Mouse (Mus musculus) heart, adult 2 months (tissue): ENCODE results near the gene Mlkl. TPM values are rescaled to one million over a fixed set of nuclear protein-coding genes. Genes with fewer than 3 reads are reported as not detected.

Experiments
- DNase-seq, 2 experiments: peaks; one replicate each; pipeline ENCODE4 v3.0.0; 2021
- H3K27ac ChIP-seq: fragments of 200-600 bp; 2 replicates; pipeline ENCODE4 v1.8.1; 2022
- H3K27me3 ChIP-seq: fragments of 200-500 bp; 2 replicates; pipeline ENCODE4 v1.6.1; 2012; ENCODE audit warnings: mild to moderate bottlenecking, low read length, inconsistent platforms, mixed read lengths; ENCODE audit not compliant: control insufficient read depth, insufficient read depth
- H3K36me3 ChIP-seq: fragments of 200-500 bp; 2 replicates; pipeline ENCODE4 v1.6.1; 2012; ENCODE audit warnings: low read length, inconsistent platforms; ENCODE audit not compliant: control insufficient read depth, insufficient read depth
- H3K4me1 ChIP-seq: fragments of 200-500 bp; 2 replicates; pipeline ENCODE4 v1.6.1; 2011; ENCODE audit warnings: low read length; ENCODE audit not compliant: control insufficient read depth, insufficient read depth
- H3K4me3 ChIP-seq: fragments of 200-600 bp; 2 replicates; pipeline ENCODE4 v1.8.1; 2022
- H3K79me2 ChIP-seq: fragments of 200-500 bp; replicated peaks from 2 replicates; pipeline ENCODE4 v1.6.1; 2012; ENCODE audit warnings: mild to moderate bottlenecking, inconsistent platforms, low read length, moderate library complexity, mixed read lengths; ENCODE audit not compliant: control insufficient read depth, insufficient read depth
- H3K9ac ChIP-seq: fragments of 200-500 bp; 2 replicates; pipeline ENCODE4 v1.6.1; 2012; ENCODE audit warnings: low read depth, mild to moderate bottlenecking, control low read depth, inconsistent platforms, low read length, mixed read lengths
- CTCF ChIP-seq: fragments of 200-600 bp; IDR thresholded peaks from 2 replicates; pipeline ENCODE4 v1.8.1; 2022; ENCODE audit warnings: antibody characterized with exemption, mild to moderate bottlenecking, moderate library complexity
- EP300 ChIP-seq: fragments of 200-500 bp; IDR thresholded peaks from 2 replicates; pipeline ENCODE4 v1.6.1; 2011; ENCODE audit warnings: low read depth, low read length, control low read depth; ENCODE audit not compliant: insufficient read depth
- POLR2A ChIP-seq: fragments of 200-500 bp; IDR thresholded peaks from 2 replicates; pipeline ENCODE4 v1.6.1; 2011; ENCODE audit warnings: mild to moderate bottlenecking, low read depth, low read length, control low read depth; ENCODE audit not compliant: insufficient read depth
- WGBS: fragments of 180-500 bp; shearing (Covaris S2); methylation state at CpG from one replicate; pipeline ENCODE4 v1.1.7; 2018; 5-methylcytosine and 5-hydroxymethylcytosine counted together
- intact Hi-C: fragments of 180-260 bp; cut with DNase I; formaldehyde crosslinking; loops from one replicate; pipeline ENCODE4 v1.15.1; 2025
- polyA plus RNA-seq: library from polyadenylated mRNA; depleted of rRNA; stranded (reverse); fragments of >200 nt; gene quantifications from 2 replicates; pipeline ENCODE4 v1.2.3, GENCODE M21; 2012
- total RNA-seq, 2 experiments: library from RNA; stranded (reverse); gene quantifications; 2 replicates each; pipeline ENCODE4 v1.2.3; 2021

Gene Mlkl
- total and polyA plus RNA-seq, 3 experiments, result 1.1 to 2.8 (median 2.8) TPM

- H3K27me3 ChIP-seq, result no peaks in the 10 kb centered on the region; the same call in 1 of the 2 replicates
Measured at GRCm38 (mm10) chr8:111353497-111353896, 15.5 kb upstream of the Mlkl start.

GRCm38 (mm10) chr8:111352289-111352688 lies 14.3 kb upstream of the Mlkl start:
- Histone ChIP-seq H3K27ac (no peak overlapping the region), H3K9ac (no peak overlapping the region), H3K36me3 (no peaks in the 10 kb centered on the region), H3K79me2 (no peaks in the 10 kb centered on the region), H3K4me3 (no peak overlapping the region), H3K27me3 (no peaks in the 10 kb centered on the region; the same call in 1 of the 2 replicates), H3K4me1 (no peaks in the 10 kb centered on the region)
- WGBS, result 80% methylated on average over 5 of the region's 5 CpGs
- TF ChIP-seq EP300 (no peak), POLR2A (no peak), CTCF (no peak)
- intact Hi-C loops, result no loop called here
- DNase-seq, result no peak

More at GRCm38 (mm10) chr8:111353497-111353896, 15.5 kb upstream of the Mlkl start:
- no peaks in the 10 kb centered on the region for H3K36me3 ChIP-seq
- no peak for TF ChIP-seq CTCF
- no peak for TF ChIP-seq POLR2A
- TF ChIP-seq EP300, result no peak
- intact Hi-C loops, result no loop called here
- no peaks in the 10 kb centered on the region for H3K79me2 ChIP-seq
- no peak overlapping the region for H3K9ac ChIP-seq
- WGBS, result 79% methylated on average over 9 of the region's 9 CpGs
- no peak overlapping the region for H3K27ac ChIP-seq
- DNase-seq, result no peak
- no peaks in the 10 kb centered on the region for H3K4me1 ChIP-seq
- no peak overlapping the region for H3K4me3 ChIP-seq

GRCm38 (mm10) chr8:111350577-111350976 lies 12.6 kb upstream of the Mlkl start:
- DNase-seq, result no peak
- no peak overlapping the region for H3K9ac ChIP-seq
- 86% methylated on average over 6 of the region's 6 CpGs for WGBS
- H3K79me2 ChIP-seq, result no peaks in the 10 kb centered on the region
- no peak overlapping the region for H3K4me3 ChIP-seq
- TF ChIP-seq CTCF (no peak), EP300 (no peak), POLR2A (no peak)
- H3K4me1 ChIP-seq, result no peaks in the 10 kb centered on the region
- H3K36me3 ChIP-seq, result no peaks in the 10 kb centered on the region
- intact Hi-C loops, result no loop called here
- H3K27me3 ChIP-seq, result no peaks in the 10 kb centered on the region; the same call in 1 of the 2 replicates
- H3K27ac ChIP-seq, result no peak overlapping the region

GRCm38 (mm10) chr8:111343225-111343624 lies 5.2 kb upstream of the Mlkl start:
- H3K9ac ChIP-seq, result no peak overlapping the region
- no peak overlapping the region for H3K27ac ChIP-seq
- TF ChIP-seq CTCF, result peak; percentile 98
- TF ChIP-seq EP300, result peak; percentile 88
- no peak for TF ChIP-seq POLR2A
- intact Hi-C loops, result loop anchor here (1.0 to 5.0 kb wide), 6 partner anchors 96 to 594 kb away; no protein-coding TSS in a partner anchor
- H3K27me3 ChIP-seq, result no peaks in the 10 kb centered on the region
- H3K4me1 ChIP-seq, result 0 out of 2 replicates have a peak, but pooled peaks cover 2% of the 10 kb centered on the region
- no peak overlapping the region for H3K4me3 ChIP-seq
- H3K79me2 ChIP-seq, result no peaks in the 10 kb centered on the region
- DNase-seq, result peak; percentile 76 to 84
- WGBS, result 1% methylated on average over 5 of the region's 5 CpGs
- no peaks in the 10 kb centered on the region for H3K36me3 ChIP-seq

GRCm38 (mm10) chr8:111340186-111340585 lies 2.2 kb upstream of the Mlkl start:
- intact Hi-C loops, result loop anchor here (5.0 kb wide), 4 partner anchors 172 to 597 kb away; no protein-coding TSS in a partner anchor

GRCm38 (mm10) chr8:111338370-111339208 lies 612 bp upstream of the Mlkl start:
- Histone ChIP-seq H3K4me3 (peak overlapping the region; percentile 76), H3K27ac (peak overlapping the region; percentile 82), H3K4me1 (0 out of 2 replicates have a peak, but pooled peaks cover 2% of the 10 kb centered on the region), H3K27me3 (no peaks in the 10 kb centered on the region), H3K9ac (no peak overlapping the region; the same call in 1 of the 2 replicates), H3K36me3 (no peaks in the 10 kb centered on the region), H3K79me2 (no peaks in the 10 kb centered on the region; the same call in 1 of the 2 replicates)
- intact Hi-C loops, result no loop called here
- peak in 1 of 2 experiments; percentile 14 for DNase-seq
- TF ChIP-seq CTCF, result no peak
- TF ChIP-seq POLR2A, result no peak
- TF ChIP-seq EP300, result no peak
- WGBS, result 39% methylated on average over 12 of the region's 12 CpGs

More at GRCm38 (mm10) chr8:111340186-111340585, 2.2 kb upstream of the Mlkl start:
- 78% methylated on average over 3 of the region's 3 CpGs for WGBS
- no peak overlapping the region for H3K27ac ChIP-seq
- H3K36me3 ChIP-seq, result no peaks in the 10 kb centered on the region
- no peak for DNase-seq
- H3K4me1 ChIP-seq, result 0 out of 2 replicates have a peak, but pooled peaks cover 2% of the 10 kb centered on the region
- no peaks in the 10 kb centered on the region for H3K27me3 ChIP-seq
- no peaks in the 10 kb centered on the region; the same call in 1 of the 2 replicates for H3K79me2 ChIP-seq
- TF ChIP-seq EP300, result no peak
- no peak for TF ChIP-seq CTCF
- TF ChIP-seq POLR2A, result no peak
- no peak overlapping the region for H3K9ac ChIP-seq
- H3K4me3 ChIP-seq, result no peak overlapping the region
